Comparison of ENCODE assay signal across 29 mouse cellular contexts in genomic region chr17:13214169-13214568, GRCm38 (mm10). TPM values are rescaled to one million over a fixed set of nuclear protein-coding genes. Genes with fewer than 3 reads are reported as not detected.
A peak's percentile ranks its signal among the peaks of the same experiment; 100 is the strongest.
DNase-seq lines count a peak whose midpoint lies in the region; ATAC-seq and TF ChIP-seq lines count a peak whose summit lies in the region.
"Had no signal": no experiment of that assay in that cellular context is flagged by ENCODE, and none has a peak within 500 bp of the region (broad histone marks: within the 10 kb centered on the region; RNA-seq: fewer than 3 reads in every experiment).

No protein-coding gene starts in this region.

- H3K27me3 ChIP-seq in forebrain, embryonic 11.5 days (ENCODE audit: control insufficient read depth, insufficient read depth, low read length) = no peaks in the 10 kb centered on the region
- no peaks in the 10 kb centered on the region for H3K27me3 ChIP-seq in forebrain, embryonic 14.5 days (replicated peaks; ENCODE audit: control insufficient read depth, insufficient read depth, low read length)
- H3K27me3 ChIP-seq in stomach, postnatal 0 days (ENCODE audit: control insufficient read depth, insufficient read depth, low read length) = no peaks in the 10 kb centered on the region
- H3K27me3 ChIP-seq in midbrain, embryonic 10.5 days (ENCODE audit: low read depth, poor library complexity, severe bottlenecking) = no peaks in the 10 kb centered on the region
- H3K27me3 ChIP-seq: embryonic facial prominence, embryonic 12.5 days; forebrain, embryonic 12.5 days; forebrain, embryonic 15.5 days had no signal

- no peaks in the 10 kb centered on the region for H3K4me1 ChIP-seq in forebrain, embryonic 11.5 days (replicated peaks; ENCODE audit: control insufficient read depth, insufficient read depth, low read length)
- H3K4me1 ChIP-seq in forebrain, embryonic 14.5 days (ENCODE audit: control insufficient read depth, insufficient read depth, low read length) = no peaks in the 10 kb centered on the region
- no peaks in the 10 kb centered on the region for H3K4me1 ChIP-seq in stomach, postnatal 0 days (replicated peaks; ENCODE audit: control insufficient read depth, insufficient read depth)
- H3K4me1 ChIP-seq in midbrain, embryonic 10.5 days = no peaks in the 10 kb centered on the region
- H3K4me1 ChIP-seq: embryonic facial prominence, embryonic 10.5 days; embryonic facial prominence, embryonic 12.5 days; forebrain, embryonic 12.5 days; forebrain, embryonic 15.5 days had no signal

- H3K4me2 ChIP-seq in forebrain, embryonic 11.5 days (ENCODE audit: low read depth, low read length, severe bottlenecking) = no peak overlapping the region
- H3K4me2 ChIP-seq in forebrain, embryonic 14.5 days (ENCODE audit: low read length) = no peak overlapping the region
- H3K4me2 ChIP-seq in stomach, postnatal 0 days (replicated peaks; ENCODE audit: low read depth) = no peak overlapping the region
- H3K4me2 ChIP-seq: embryonic facial prominence, embryonic 12.5 days; forebrain, embryonic 12.5 days; forebrain, embryonic 15.5 days had no signal

- WGBS in forebrain, embryonic 11.5 days = 63% methylated on average over 4 of the region's 4 CpGs
- 65% methylated on average over 4 of the region's 4 CpGs for whole genome bisulfite sequencing in forebrain, embryonic 14.5 days
- WGBS in stomach, postnatal 0 days = 53% methylated on average over 4 of the region's 4 CpGs
- WGBS in midbrain, embryonic 10.5 days = 65% methylated on average over 4 of the region's 4 CpGs

- no peak for ATAC-seq in forebrain, embryonic 11.5 days (replicated peaks; ENCODE audit: low FRiP score)
- ATAC-seq in forebrain, embryonic 14.5 days = no peak
- peak; percentile 72 for ATAC-seq in granulocyte monocyte progenitor cell, adult 5-6 weeks (replicated peaks; ENCODE audit: poor library complexity, severe bottlenecking)
- peak; percentile 47 for ATAC-seq in megakaryocyte, adult 5-6 weeks (ENCODE audit: poor library complexity, severe bottlenecking)
- no peak for ATAC-seq in stomach, postnatal 0 days (ENCODE audit: low FRiP score, low TSS enrichment)
- no peak for ATAC-seq in activated CD4-positive, CD25-positive, alpha-beta regulatory T cell, adult 4 months
- ATAC-seq: forebrain, embryonic 15.5 days; forebrain, postnatal 0 days had no signal

- H3K36me3 ChIP-seq in forebrain, embryonic 11.5 days (ENCODE audit: control insufficient read depth, insufficient read depth, low read length) = 0 out of 2 replicates have a peak, but pooled peaks cover 2% of the 10 kb centered on the region
- no peaks in the 10 kb centered on the region for H3K36me3 ChIP-seq in forebrain, embryonic 14.5 days (ENCODE audit: control insufficient read depth, insufficient read depth, low read length)
- H3K36me3 ChIP-seq in stomach, postnatal 0 days (ENCODE audit: control insufficient read depth, insufficient read depth, low read length) = no peaks in the 10 kb centered on the region
- no peaks in the 10 kb centered on the region for H3K36me3 ChIP-seq in midbrain, embryonic 10.5 days
- H3K36me3 ChIP-seq: embryonic facial prominence, embryonic 10.5 days; embryonic facial prominence, embryonic 12.5 days; forebrain, embryonic 12.5 days; forebrain, embryonic 15.5 days had no signal

- H3K4me3 ChIP-seq in forebrain, embryonic 11.5 days (ENCODE audit: low read depth, low read length) = no peak overlapping the region
- H3K4me3 ChIP-seq in forebrain, embryonic 14.5 days (ENCODE audit: low read depth, low read length) = no peak overlapping the region
- H3K4me3 ChIP-seq in stomach, postnatal 0 days (ENCODE audit: low read depth, low read length) = no peak overlapping the region
- no peak overlapping the region for H3K4me3 ChIP-seq in midbrain, embryonic 10.5 days
- H3K4me3 ChIP-seq: embryonic facial prominence, embryonic 10.5 days; embryonic facial prominence, embryonic 12.5 days; forebrain, embryonic 12.5 days; forebrain, embryonic 15.5 days had no signal

- peaks cover 85% of the 10 kb centered on the region for H3K9me3 ChIP-seq in forebrain, embryonic 11.5 days (ENCODE audit: control insufficient read depth, low read length)
- H3K9me3 ChIP-seq in forebrain, embryonic 14.5 days (replicated peaks; ENCODE audit: control insufficient read depth, low read length) = peaks cover 82% of the 10 kb centered on the region
- H3K9me3 ChIP-seq in stomach, postnatal 0 days (ENCODE audit: control insufficient read depth, low read length) = peaks cover 58% of the 10 kb centered on the region
- H3K9me3 ChIP-seq in midbrain, embryonic 10.5 days (replicated peaks) = peaks cover 99% of the 10 kb centered on the region

- H3K27ac ChIP-seq in forebrain, embryonic 11.5 days (ENCODE audit: low read depth, low read length) = no peak overlapping the region
- no peak overlapping the region for H3K27ac ChIP-seq in forebrain, embryonic 14.5 days (ENCODE audit: low read depth, low read length)
- no peak overlapping the region for H3K27ac ChIP-seq in stomach, postnatal 0 days (replicated peaks)
- no peak overlapping the region for H3K27ac ChIP-seq in midbrain, embryonic 10.5 days (replicated peaks)
- H3K27ac ChIP-seq: embryonic facial prominence, embryonic 10.5 days; embryonic facial prominence, embryonic 12.5 days; forebrain, embryonic 12.5 days; forebrain, embryonic 15.5 days had no signal

- TF ChIP-seq CTCF in stomach, postnatal 0 days (IDR thresholded peaks at IDR 0.05; ENCODE audit: low read depth) = no peak

- TF ChIP-seq EP300 in stomach, postnatal 0 days (optimal IDR thresholded peaks at IDR 0.05) = no peak

- DNase-seq in forebrain, embryonic 11.5 days (ENCODE audit: low spot score) = peak; percentile 48
- no peak for DNase-seq in forebrain, embryonic 14.5 days (ENCODE audit: low spot score)
- DNase-seq in stomach, postnatal 0 days (ENCODE audit: low spot score) = peak; percentile 14
- no peak for DNase-seq in midbrain, embryonic 10.5 days (ENCODE audit: low spot score)
- DNase-seq in cerebellum, postnatal 4 days (ENCODE audit: low spot score in 2 of 2) = no peak
- DNase-seq: adrenal gland, adult 8-10 months; adrenal gland, postnatal 14 days; adrenal gland, postnatal 36 days; cerebellum, adult 11 months; cerebellum, adult 18-20 months; cerebellum, adult 8-10 months; cerebellum, adult 9-11 months; cerebellum, postnatal 14 days; cerebellum, postnatal 36 days; forebrain, postnatal 0 days had no signal

- no peak overlapping the region for H3K9ac ChIP-seq in forebrain, embryonic 11.5 days (ENCODE audit: low read length)
- H3K9ac ChIP-seq in forebrain, embryonic 14.5 days (ENCODE audit: low read length) = no peak overlapping the region
- no peak overlapping the region for H3K9ac ChIP-seq in stomach, postnatal 0 days (ENCODE audit: low read length)
- H3K9ac ChIP-seq: embryonic facial prominence, embryonic 12.5 days; forebrain, embryonic 12.5 days; forebrain, embryonic 15.5 days; forebrain, postnatal 0 days had no signal

RNA-seq across cellular contexts. Expression of gene Smok2a, which starts 6.8 kb away (rescaled TPM):
- not detected in 2 replicates for polyA plus RNA-seq in forebrain, embryonic 11.5 days (2014; fragmentation: Nextera tagmentation; extraction: Ambion mirVana)
- not detected in 2 replicates for polyA plus RNA-seq in forebrain, embryonic 14.5 days (2014; fragmentation: Nextera tagmentation; extraction: Ambion mirVana)
- not detected in 2 replicates for total RNA-seq in granulocyte monocyte progenitor cell, adult 5-6 weeks (2014; fragmentation: Nextera tagmentation)
- not detected in 2 replicates for total RNA-seq in granulocyte monocyte progenitor cell, adult 5-6 weeks (2017)
- total RNA-seq in megakaryocyte, adult 5-6 weeks (2015) = not detected in 2 replicates
- not detected in 2 replicates for total RNA-seq in megakaryocyte, adult 5-6 weeks (2017)
- polyA plus RNA-seq in stomach, postnatal 0 days (2015; fragmentation: Nextera tagmentation; extraction: Ambion mirVana) = 0.08 TPM in 1 of 2 replicates, not detected in the other
- not detected for polyA plus RNA-seq in activated CD4-positive, CD25-positive, alpha-beta regulatory T cell, adult 4 months (2017; shearing (Covaris generic))
- polyA plus RNA-seq in midbrain, embryonic 10.5 days (2016; fragmentation: Nextera tagmentation; extraction: Ambion mirVana) = not detected in 2 replicates
- total RNA-seq: adrenal gland, adult 18-20 months; adrenal gland, adult 8-10 months; adrenal gland, postnatal 14 days; adrenal gland, postnatal 36 days; ES-E14; forebrain, postnatal 0 days; MEL had no signal
- polyA plus RNA-seq: brain, embryonic 14.5 days; C2C12; cortical plate, adult 2 months; embryonic facial prominence, embryonic 10.5 days; embryonic facial prominence, embryonic 12.5 days; embryonic facial prominence, embryonic 14.5 days; forebrain, embryonic 12.5 days; forebrain, embryonic 15.5 days; forebrain, postnatal 0 days had no signal

RNA-seq across cellular contexts. Expression of gene Smok2b, which starts 15.9 kb away (rescaled TPM):
- polyA plus RNA-seq in forebrain, embryonic 11.5 days (2014; fragmentation: Nextera tagmentation; extraction: Ambion mirVana) = not detected in 2 replicates
- polyA plus RNA-seq in forebrain, embryonic 14.5 days (2014; fragmentation: Nextera tagmentation; extraction: Ambion mirVana) = not detected in 2 replicates
- total RNA-seq in granulocyte monocyte progenitor cell, adult 5-6 weeks (2014; fragmentation: Nextera tagmentation) = not detected in 2 replicates
- not detected in 2 replicates for total RNA-seq in granulocyte monocyte progenitor cell, adult 5-6 weeks (2017)
- total RNA-seq in megakaryocyte, adult 5-6 weeks (2015) = not detected in 2 replicates
- not detected in 2 replicates for total RNA-seq in megakaryocyte, adult 5-6 weeks (2017)
- 0.07 TPM in 1 of 2 replicates, not detected in the other for polyA plus RNA-seq in stomach, postnatal 0 days (2015; fragmentation: Nextera tagmentation; extraction: Ambion mirVana)
- under 1 TPM in 1 of 2 experiments, not detected in 1; 0.28 TPM for polyA plus RNA-seq in activated CD4-positive, CD25-positive, alpha-beta regulatory T cell, adult 4 months (2017; shearing (Covaris generic))
- not detected in 2 replicates for polyA plus RNA-seq in midbrain, embryonic 10.5 days (2016; fragmentation: Nextera tagmentation; extraction: Ambion mirVana)
- total RNA-seq: adrenal gland, adult 18-20 months; adrenal gland, adult 8-10 months; adrenal gland, postnatal 14 days; adrenal gland, postnatal 36 days; ES-E14; forebrain, postnatal 0 days; MEL had no signal
- polyA plus RNA-seq: brain, embryonic 14.5 days; C2C12; cortical plate, adult 2 months; embryonic facial prominence, embryonic 10.5 days; embryonic facial prominence, embryonic 12.5 days; embryonic facial prominence, embryonic 14.5 days; forebrain, embryonic 12.5 days; forebrain, embryonic 15.5 days; forebrain, postnatal 0 days had no signal

Comparison
In these comparisons a context has a peak if more than half of its experiments do, and no peak if none do; other contexts are left out.
1. DNase-seq: peak in forebrain, embryonic 11.5 days (single experiment) and stomach, postnatal 0 days (single experiment); none in forebrain, embryonic 14.5 days (single experiment), midbrain, embryonic 10.5 days (single experiment) and cerebellum, postnatal 4 days (0 of 2).
2. ATAC-seq: peak in granulocyte monocyte progenitor cell, adult 5-6 weeks (single experiment) and megakaryocyte, adult 5-6 weeks (single experiment); none in forebrain, embryonic 11.5 days (single experiment), forebrain, embryonic 14.5 days (single experiment), stomach, postnatal 0 days (single experiment) and activated CD4-positive, CD25-positive, alpha-beta regulatory T cell, adult 4 months (single experiment).